Mouse (Mus musculus): ENCODE measurements around the gene Dio1. TPM values are rescaled to one million over a fixed set of nuclear protein-coding genes. Genes with fewer than 3 reads are reported as not detected.

The Dio1 gene
- polyA plus RNA-seq, 1 experiment, result not detected

DNA sequence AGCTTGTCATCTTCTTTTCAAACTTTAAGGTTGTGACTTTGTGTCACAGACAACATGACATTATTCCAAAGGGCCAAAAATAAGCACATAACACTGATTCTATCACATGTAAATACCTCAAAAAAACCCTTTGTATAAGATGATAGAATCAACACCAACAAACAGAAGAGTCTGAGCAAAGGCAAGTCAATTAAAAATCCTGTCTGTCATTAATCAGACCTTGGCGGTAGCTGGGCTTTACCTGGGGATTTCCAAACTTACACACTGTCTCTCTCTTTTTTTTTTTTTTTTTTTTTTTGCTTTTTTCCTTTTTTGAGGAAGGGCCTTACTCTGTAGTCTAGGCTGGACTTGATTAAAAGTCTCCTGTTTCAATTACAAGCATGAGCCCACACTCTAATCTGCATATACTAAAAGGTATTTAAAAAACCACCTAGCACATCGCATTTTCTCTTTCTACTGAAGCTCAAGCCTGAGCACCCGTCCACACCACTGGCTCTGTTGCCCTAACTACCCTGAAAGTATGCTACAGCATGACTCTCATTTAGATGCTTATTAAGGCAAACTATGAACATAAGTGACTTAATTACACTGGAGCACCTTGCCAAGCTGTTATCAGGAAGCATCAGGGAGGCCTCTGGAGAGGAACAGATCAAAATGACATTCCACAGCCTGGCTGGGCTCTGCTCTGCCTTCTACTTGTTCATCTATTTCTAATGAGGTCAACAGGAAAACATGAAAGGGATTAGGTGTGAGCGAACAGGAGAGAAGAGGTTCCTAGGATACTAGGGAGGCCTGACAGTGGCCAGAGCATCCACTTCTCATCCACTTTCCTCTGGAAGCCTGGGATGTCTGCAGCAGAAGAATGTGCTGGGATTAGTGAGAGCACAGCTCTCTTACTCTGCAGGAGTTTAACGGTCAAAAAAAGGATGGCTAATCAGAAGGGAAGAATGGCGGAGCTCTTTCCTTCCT, 63.3 kb downstream of the Dio1 start:
- Histone ChIP-seq H3K4me1 (ENCODE audit: control insufficient read depth) (peaks cover 4% of the 10 kb centered on the region), H3K27me3 (ENCODE audit: control insufficient read depth) (no peaks in the 10 kb centered on the region), H3K4me3 (replicated peaks) (no peak overlapping the region), H3K9me3 (ENCODE audit: control insufficient read depth, low read length) (no peaks in the 10 kb centered on the region), H3K36me3 (ENCODE audit: control insufficient read depth) (peaks cover 39% of the 10 kb centered on the region)
- TF ChIP-seq GATA1 (IDR thresholded peaks at IDR 0.05; ENCODE audit: low read length), result no peak
- TF ChIP-seq TAL1 (IDR thresholded peaks at IDR 0.05; ENCODE audit: low read length), result no peak

Other genes with a start within 250 kb of the Dio1 start
- 3.9 and 4.3 TPM in 2 replicates for gene Mrpl37, start 240.3 kb downstream of the Dio1 start, polyA plus RNA-seq (2012)
- 0.04 and 0.40 TPM in 2 replicates for gene Cyb5rl, start 240.2 kb downstream of the Dio1 start, polyA plus RNA-seq (2012)
- 0.02 TPM in 1 of 2 replicates, not detected in the other for gene Cdcp2, start 210.3 kb downstream of the Dio1 start, polyA plus RNA-seq (2012)
- 10.0 and 10.7 TPM in 2 replicates for gene Tmem59, start 128.8 kb downstream of the Dio1 start, polyA plus RNA-seq (2012)
- gene Tceanc2, start 128.1 kb downstream of the Dio1 start, polyA plus RNA-seq (2012), result 2.8 and 3.1 TPM in 2 replicates
- not detected in 2 replicates for gene Ldlrad1, start 98.0 kb downstream of the Dio1 start, polyA plus RNA-seq (2012)
- 0.52 and 0.53 TPM in 2 replicates for gene Lrrc42, start 53.6 kb downstream of the Dio1 start, polyA plus RNA-seq (2012)
- gene Hspb11, start 53.6 kb downstream of the Dio1 start, polyA plus RNA-seq (2012), result 0.17 and 0.28 TPM in 2 replicates
- 0.82 and 1.6 TPM in 2 replicates for gene Yipf1, start 7.2 kb upstream of the Dio1 start, polyA plus RNA-seq (2012)
- 0.13 and 0.25 TPM in 2 replicates for gene Ndc1, start 60.6 kb upstream of the Dio1 start, polyA plus RNA-seq (2012)
- gene Glis1, start 127.4 kb upstream of the Dio1 start, polyA plus RNA-seq (2012), result 0.21 and 0.24 TPM in 2 replicates